Mouse (Mus musculus) adrenal gland, postnatal 36 days (tissue): Measurements from ENCODE around the gene Papss2. TPM values are rescaled to one million over a fixed set of nuclear protein-coding genes. Genes with fewer than 3 reads are reported as not detected.
"Not testable (repeated sequence)": the region's sequence is repeated elsewhere in the genome, so short reads cannot be mapped to it uniquely, and the experiment has no call there.

ENCODE experiments used
- DNase-seq, 2 experiments: peaks; one replicate each; pipeline ENCODE4 v3.0.0; 2021; ENCODE audit warnings: mixed read lengths in 1 of 2
- total RNA-seq, 2 experiments: library from RNA; stranded (reverse); gene quantifications; 2 replicates each; pipeline ENCODE4 v1.2.3; 2021

Gene Papss2
- total RNA-seq, 2 experiments from 2014 or later = 12.6 to 13.2 TPM

DNA sequence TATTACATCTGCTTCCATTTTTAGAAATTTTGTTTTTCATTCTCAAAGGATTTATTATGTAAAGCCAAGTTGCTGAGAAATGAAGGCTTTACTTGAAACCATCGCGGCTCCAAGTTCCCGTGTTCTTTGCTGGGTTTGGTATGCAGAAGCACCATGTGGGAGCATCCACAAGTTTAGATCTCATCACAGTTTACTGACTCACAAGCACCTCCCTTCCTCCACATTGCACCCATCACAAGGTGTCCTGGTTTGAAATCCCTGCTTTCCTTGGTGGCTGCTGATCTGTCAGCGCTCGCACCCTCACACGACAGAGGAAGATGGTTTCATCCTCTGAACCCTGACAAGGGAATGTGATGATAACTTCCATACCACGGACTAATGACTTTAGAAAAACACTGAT lies 45.9 kb downstream of the Papss2 start:
- no peak for DNase-seq

DNA sequence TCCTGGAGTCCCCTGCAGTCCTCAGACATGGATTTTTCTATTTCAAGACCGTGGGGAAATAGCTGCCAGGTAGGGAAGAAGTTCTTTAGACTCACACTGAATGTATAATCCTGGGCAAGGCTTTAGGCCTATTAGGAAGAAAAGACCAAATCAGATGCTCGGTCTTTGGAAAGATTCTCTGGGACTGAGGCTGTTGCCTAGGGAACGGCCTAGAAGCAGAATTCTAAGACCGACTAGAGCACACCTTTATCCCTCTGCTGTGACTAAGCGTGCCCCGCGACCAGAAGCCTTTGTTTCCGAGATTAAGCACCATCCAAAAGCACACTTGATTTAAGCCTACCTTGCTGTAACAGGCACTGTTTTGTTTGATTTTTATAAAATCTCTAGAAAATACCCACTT lies 46.4 kb downstream of the Papss2 start:
- no peak for DNase-seq

DNA sequence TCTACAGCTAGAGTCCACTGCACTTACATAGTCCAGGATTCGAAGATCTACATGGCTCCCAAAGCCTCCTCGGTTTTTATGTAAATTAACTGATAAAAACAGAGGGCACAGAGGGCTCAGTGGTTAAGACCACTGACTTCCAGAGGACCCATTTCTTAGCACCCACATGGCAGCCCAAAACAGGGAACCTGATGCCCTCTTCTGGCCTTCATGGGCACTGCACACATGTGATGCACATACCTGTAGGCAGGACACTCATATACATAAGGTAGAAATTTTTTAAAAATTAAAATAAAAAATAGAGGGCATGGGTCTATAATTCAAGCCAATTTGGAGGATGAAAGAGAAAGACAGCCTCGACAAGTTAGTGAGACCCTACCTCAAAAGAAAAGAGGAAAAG lies 48.1 kb downstream of the Papss2 start:
- DNase-seq = no peak

DNA sequence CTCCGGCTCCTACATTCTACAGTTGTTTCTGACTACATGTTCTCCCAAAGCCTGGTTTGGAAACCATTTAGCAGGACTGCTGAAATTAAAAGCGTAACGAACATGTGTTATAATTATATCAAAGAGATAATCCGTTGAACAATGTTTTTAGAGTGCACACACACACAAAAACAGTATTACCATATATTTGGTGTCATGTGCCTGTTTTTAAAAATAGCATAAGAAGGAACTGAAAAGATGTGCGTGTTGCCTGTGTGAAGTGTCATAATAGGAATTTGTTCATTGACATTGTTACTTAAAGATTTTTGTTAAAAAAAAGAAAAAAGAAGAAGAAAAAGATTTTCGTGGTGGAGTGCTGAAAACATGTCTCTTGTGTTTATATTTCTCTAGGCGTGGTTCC lies 50.3 kb downstream of the Papss2 start:
- no peak for DNase-seq

DNA sequence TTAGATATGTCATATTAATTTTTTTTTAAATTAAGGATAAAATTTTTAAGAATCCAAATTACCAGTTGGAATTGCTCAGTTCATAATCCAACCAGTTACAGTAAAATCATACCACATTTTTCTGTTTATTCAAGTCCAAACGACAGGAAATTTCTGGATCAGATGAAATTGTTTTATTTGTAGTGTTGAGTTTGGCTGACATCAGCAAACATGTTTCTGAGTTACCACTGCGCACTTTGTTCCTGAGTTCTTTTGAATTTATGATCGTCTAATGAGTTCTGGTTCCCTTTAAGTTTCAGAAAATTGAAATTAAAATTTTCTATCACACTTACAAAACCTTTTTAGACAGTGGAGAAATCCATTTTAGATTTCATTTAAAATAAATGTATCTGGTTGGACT lies 50.8 kb downstream of the Papss2 start:
- DNase-seq = no peak

DNA sequence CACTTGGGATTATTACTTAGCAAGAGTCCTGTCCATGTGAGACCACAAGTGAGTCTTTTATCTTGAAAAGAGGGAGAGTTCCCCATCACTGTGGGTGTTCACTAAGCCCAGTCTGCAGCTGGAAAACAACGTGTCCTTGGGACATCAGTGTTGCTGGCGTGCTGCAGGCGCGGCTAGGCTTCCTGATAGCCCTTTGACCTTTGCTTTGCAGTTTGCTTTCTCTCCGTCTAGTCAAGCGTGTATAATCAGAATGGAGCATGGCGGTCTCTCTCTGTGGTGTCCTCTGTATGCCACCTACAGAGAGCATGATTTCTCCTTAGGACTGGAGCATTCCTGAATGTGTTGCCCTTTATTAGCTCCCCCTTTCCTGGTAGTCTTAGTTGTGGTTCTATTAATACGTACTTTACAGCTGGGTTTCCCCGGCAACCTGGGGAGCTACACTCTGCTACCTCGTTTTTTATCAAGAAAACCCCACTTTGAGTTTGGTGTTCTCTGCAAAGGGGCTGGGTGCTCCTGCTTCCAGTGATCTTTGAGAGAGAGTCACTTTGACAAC lies 52.5 kb downstream of the Papss2 start:
- peak; percentile 5 to 19 for DNase-seq

DNA sequence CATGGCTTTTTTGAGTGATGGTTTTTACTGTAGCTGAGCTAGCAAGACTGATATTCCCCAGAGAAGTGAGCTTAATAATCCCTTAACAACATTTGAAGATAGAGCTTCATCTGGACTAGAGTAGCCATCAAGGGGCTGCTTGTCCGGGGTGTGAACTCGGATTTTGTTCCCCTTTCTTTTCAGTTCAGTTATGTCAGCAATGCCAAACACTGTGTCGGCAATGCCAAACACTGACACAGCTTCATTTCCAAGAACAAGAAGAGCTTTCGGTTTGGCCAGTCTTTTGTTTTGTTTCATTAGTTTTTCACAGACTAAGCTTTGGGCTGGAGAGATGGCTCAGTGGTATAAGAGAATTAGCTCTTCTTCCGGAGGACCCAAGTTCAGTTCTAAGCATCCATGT lies 55.5 kb downstream of the Papss2 start:
- DNase-seq = no peak

DNA sequence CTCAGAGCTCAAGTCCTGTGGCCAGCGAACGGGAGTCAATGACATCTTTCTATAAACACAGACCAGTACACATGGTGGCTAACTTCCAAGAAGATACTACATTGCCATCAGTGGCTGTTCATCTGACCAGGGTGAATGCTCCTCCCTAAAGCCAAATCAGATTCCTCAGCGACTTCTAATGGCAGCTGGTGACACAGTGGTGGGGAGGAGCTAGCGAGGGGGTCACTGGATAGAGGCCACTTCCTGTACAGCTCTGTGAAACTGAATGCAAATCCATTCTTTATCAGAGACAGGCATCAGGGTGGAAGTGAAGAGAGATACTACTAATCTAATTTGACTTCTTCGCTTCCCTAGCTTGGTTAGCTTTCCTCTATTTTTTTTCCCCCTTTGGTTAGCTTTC lies 57.5 kb downstream of the Papss2 start:
- DNase-seq = peak in 1 of 2 experiments; percentile 12

DNA sequence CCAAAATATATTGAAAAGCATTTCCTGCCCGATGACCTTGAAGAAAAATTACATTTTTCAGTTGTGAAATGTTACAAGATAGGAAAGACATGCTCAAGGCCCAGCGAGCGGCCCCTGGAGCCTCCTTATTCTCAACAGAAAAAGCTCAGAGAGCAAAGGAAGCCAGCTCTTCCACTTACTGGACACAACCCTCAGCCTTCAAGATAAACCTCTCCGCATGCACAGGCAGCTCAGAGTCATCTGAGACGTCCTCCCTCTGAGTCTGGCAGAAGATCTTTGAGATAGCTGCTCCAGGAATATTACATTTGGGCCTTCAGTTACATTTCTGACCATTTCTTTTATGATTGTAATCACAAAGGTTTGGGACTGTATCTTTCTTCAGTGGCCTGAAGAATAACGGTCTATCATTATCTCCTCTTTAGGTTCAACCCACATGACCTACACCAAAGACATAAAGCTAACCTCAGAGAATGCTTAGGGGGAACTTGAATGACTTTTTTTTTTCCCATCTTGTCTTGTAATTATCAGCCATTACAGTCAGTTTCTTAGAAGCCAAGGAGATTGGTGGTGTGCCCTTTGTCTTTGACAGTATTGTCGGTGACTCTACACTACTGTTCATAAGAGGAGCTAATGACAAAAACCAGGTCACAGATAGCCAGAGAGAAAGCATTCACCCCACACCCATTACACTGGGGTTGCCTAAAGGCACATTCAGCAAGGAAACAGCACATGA lies 58.2 kb downstream of the Papss2 start:
- DNase-seq = peak; percentile 5 to 9

DNA sequence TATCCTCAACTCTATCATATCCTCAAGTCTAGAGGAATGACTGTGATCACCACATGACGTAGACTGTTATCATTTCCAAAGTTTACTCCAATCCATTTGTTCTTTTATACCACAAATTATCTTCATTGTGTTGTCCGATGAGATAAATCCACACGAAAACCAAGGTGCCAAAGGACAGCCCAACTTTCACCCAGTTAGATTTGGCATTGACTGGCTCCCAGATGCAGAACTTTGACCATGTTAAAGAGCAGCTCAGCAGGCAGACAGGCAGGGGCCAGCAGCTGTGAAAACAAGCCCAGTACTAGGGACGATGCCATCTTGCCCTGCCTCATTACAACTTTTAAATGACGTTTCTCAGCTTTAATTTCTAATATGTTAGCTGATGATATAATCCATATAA lies 63.8 kb downstream of the Papss2 start:
- DNase-seq = no peak

DNA sequence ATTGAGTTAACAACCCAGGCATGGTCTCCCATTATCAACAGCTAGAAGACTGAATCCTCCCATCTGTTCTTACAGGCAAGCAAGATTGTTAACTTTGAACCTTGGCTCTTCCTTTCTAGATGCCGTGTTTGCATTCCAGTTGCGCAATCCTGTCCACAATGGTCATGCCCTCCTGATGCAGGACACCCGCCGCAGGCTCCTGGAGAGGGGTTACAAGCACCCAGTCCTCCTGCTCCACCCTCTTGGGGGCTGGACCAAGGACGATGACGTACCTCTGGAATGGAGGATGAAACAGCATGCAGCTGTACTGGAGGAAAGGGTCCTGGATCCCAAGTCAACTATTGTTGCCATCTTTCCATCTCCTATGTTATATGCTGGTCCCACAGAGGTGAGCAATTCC lies 67.3 kb downstream of the Papss2 start:
- no peak for DNase-seq

DNA sequence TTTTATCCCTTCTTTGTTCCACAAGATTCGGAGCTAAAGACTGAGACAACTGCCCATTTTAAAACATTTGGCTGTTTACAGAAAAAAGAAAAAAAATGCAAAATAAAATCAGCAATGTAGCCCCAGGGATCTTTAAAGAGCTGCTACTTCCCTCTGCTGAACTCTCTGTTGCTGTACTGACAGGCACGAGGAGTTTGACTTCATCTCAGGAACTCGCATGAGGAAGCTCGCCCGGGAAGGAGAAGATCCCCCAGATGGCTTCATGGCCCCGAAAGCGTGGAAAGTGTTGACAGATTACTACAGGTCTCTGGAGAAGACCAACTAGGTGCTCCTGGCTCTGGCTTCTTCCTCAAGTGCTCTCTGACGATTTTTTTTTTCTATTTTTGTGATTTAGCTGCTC lies 69.7 kb downstream of the Papss2 start:
- no peak for DNase-seq

DNA sequence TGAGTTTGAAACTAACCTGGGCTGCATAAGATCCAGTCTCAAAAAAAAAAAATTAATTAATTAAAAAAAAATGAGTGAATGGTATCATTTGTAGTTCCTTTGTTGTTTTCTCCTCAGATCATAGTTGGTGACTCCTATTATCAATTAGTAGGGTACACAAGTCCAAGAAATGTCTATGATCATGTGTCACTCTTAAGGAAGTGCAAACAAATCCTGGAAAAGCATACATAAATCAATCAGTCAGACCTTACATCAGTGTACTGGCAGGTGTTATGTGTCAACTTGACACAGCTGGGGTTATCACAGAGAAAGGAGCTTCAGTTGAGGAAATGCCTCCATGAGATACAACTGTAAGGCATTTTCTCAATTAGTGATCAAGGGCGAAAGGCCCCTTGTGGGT lies 72.2 kb downstream of the Papss2 start:
- not testable (repeated sequence) for DNase-seq

DNA sequence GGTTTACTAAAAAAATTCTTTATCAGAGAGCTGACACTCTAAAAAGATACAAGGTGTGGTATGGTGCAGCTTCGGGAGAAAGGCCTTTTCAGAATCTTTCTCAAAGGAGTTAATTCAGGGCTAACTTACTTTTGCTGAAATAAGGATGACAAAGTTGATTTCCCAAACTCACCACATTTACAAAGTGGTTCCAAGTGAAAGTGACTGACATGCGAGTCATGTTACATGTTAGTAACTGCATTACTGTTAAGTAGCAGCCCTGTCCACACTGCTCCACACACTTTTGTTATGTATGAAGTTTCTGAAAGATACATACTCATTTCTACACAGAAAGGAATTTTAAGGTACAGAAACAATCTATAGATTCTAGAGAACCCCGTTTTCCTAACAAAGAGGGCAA lies 80.2 kb downstream of the Papss2 start:
- DNase-seq = no peak

DNA sequence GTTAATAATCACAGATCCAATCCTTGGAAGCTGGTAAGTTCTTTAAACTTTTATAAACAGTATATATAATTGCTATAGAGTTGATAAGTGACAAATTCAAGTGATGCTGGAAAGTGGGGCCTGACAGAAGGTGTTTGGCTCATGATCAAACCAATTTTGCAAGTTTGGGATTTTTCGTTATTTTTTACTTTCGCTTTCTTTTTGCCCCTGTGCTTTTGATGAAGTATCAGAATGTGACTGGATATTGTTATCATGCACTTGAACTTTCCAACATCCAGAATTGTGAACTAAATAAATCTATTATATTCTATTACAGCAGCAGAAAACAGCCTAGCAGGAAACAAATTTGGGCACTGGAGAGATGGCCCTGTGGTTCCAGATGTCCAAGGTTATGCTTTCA lies 85.3 kb downstream of the Papss2 start:
- DNase-seq = no peak

DNA sequence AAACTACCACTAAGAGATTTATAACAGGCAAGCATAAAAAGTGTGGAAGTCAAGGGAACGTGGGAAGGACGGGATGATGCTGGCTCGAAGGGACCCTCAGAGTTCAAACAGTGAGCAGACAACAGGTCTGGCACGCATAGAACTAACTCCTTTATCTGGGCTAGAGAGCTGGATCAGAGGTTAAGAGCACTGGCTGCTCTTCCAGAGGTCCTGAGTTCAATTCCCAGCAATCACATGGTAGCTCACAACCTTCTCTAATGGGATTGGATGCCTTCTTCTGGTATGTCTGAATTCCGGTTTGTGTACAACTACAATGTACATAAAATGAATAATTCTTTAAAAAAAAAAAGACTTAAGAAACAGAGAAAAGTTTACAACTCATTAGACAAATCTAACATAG lies 87.5 kb downstream of the Papss2 start:
- no peak for DNase-seq

DNA sequence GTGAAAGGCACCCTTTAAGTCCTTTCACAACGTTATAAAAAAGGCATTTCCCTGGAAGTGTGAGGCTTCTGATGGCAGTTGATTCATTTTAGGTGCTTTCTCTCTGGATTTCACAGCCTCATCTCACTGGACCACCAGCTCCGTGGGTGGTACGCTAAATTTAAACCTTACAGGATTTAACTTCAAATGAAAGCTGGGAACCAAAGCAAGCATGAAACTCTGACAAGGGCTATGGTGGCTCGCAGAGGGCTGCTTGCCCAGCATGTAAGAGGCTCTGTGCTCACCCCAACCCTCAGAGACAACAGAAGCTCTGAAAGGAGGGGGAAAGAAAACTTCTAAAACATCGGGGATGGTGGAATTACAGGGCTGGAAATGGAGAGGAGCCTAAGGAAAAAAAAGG lies 92.1 kb downstream of the Papss2 start:
- no peak for DNase-seq

DNA sequence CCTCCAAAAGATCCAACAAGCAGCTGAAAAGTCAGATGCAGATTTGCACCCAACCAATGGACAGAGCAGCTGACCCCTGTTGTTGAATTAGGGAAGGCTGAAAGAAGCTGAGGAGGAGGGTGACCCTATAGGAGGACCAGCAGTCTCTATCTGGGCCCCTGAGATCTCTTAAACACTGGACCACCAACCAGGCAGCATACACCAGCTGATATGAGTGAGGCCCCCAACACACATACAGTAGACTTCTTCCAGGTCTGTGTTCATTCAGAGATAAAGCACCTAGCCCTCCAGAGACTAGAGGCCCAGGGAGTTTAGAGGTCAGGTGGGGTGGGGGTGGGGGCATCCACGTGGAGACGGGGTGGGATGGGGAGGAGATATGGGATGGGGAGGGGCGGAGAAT lies 92.6 kb downstream of the Papss2 start:
- DNase-seq = not testable (repeated sequence)

DNA sequence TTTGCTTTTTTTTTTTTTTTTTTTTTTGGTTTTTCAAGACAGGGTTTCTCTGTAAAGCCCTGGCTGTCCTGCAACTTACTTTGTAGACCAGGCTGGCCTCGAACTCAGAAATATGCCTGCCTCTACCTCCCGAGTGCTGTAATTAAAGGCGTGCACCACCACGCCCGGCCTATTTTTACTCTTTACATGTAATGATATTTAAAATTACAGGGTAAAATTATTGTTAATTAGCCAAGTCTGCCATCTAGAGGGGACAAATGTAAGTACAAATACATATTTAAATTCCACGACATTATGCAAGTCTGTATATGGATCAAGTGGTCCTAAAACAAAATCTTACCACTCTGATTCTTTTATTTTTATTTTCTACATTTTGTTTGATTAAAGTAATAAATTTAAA lies 94.1 kb downstream of the Papss2 start:
- no peak for DNase-seq

DNA sequence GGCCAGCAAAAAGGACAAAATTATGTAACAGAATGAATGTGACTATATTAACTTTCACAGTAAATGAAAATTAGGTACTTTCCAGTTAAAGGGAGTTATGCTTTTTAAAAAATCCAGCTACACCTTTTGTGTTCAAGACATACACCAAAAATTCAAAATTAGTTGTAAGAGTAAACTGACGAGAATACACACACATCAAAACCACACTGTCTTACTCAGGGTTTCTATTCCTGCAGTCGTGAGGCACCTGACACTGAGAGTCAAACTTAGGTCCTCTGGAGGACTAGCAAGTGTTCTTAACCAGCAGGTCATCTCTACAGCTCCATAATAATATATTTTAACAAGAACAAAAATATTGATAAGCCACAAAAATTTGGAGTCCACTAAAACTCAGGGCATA lies 101.1 kb downstream of the Papss2 start:
- DNase-seq = no peak

DNA sequence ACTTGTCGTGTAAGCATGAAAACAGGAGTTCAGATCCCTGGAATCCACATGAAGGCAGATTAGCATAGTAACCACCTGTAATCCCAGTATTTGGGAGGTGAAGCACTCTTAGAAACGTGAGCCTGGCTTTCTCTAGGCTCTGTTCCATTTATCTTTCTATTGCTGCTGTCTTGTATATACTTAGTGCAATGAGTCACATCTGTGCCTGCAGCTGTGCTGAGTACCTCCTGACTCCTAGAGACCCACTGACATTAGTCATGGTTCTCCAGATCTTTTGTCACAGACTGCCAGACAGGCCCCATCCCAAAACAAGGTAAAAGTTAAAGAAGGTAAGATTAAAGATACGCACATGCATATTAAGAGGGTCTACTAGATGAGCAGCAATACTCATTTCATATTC lies 106.6 kb downstream of the Papss2 start:
- DNase-seq = no peak

DNA sequence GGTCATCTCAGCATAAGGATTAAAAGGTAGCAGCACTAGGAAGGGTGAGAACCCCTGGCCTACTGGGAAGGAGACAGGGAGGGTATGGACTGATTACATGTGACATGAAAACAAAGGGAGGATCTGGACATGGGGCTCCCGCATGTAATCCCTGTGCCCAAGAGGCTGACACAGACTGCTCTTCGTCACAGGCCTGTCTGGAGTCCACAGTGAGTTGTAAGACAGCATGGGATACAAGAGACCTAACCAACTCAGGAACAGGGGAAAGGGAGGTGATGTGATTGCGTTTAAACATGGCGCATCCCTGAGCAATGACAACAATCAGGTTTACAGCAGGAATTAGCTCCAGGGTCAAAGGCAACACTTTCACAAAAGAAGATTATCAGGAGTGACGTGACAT lies 113.4 kb downstream of the Papss2 start:
- DNase-seq = no peak

DNA sequence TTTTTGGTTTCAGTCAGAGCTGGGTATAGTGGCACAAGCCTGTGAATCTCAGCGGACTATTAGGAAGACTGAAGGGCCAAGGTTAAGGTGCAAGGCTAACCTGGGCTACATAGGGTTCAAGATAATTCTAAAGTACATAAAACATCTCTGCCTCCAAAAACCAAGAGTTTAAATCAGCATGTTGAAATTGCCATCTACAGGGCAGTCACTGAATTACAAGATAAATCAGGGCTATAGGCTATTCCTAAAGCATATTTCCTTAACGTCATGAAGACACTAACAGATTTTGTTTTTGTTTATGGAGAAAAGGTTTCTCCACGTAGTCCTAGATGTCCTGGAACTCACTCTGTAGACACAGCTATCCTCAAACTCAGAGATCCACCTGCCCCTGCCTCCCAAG lies 114.7 kb downstream of the Papss2 start:
- no peak for DNase-seq

DNA sequence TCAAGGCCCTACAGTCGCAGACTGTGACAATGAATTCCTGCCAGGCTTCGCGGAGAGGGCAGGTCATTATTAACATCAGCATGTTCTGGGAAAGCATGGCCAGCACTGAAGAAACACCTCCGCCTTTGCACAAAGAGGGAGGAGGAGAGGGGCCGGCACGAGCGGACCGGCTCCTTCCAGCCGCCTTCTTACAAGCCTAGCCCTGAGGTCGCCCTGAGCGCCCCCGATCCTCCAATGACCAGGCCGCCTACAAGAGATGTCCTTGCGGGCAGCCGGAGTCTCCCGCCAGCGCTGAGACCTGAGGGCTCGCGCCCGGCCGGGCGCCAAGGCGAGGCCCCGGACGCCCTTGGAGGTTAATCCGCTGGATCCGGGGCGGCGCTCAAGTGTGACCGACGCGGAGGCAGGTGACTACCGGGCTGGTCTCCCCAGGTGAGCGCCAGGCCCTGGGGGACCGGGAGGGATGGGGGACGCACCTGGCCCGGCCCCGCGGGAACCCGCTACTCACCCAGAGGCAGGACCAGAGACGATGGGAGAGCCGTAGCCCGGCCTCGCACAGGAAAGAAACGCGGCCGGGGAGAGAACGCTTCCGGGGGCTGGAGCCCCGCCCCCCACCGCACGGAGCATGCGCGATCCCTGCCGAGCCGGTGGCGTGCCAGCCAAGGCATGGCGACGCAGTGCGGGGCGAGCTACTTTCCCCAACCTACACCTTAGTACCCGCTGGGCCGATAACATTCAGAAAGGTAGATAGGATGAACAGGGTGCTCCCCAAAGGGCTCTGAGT lies 116.4 kb downstream of the Papss2 start:
- DNase-seq = peak; percentile 95 to 97
